Mouse (Mus musculus) heart, embryonic 10.5 days (tissue): ENCODE measurements around the gene Taar1. TPM values are rescaled to one million over a fixed set of nuclear protein-coding genes. Genes with fewer than 3 reads are reported as not detected.

Source experiments
- DNase-seq: peaks from one replicate; pipeline ENCODE4 v3.0.0-alpha.2; 2017; ENCODE audit warnings: low spot score
- H3K27ac ChIP-seq: fragments of 300-500 bp; sonication (generic); 2 replicates; pipeline ENCODE4 v1.5.1; 2016; ENCODE audit warnings: mild to moderate bottlenecking
- H3K27me3 ChIP-seq: fragments of 300-500 bp; sonication (generic); 2 replicates; pipeline ENCODE4 v1.6.1; 2016; ENCODE audit warnings: mild to moderate bottlenecking; ENCODE audit not compliant: poor library complexity, insufficient read depth, severe bottlenecking
- H3K36me3 ChIP-seq: fragments of 300-500 bp; sonication (generic); 2 replicates; pipeline ENCODE4 v1.6.1; 2016; ENCODE audit warnings: mild to moderate bottlenecking, moderate library complexity
- H3K4me1 ChIP-seq: fragments of 300-500 bp; sonication (generic); 2 replicates; pipeline ENCODE4 v1.6.1; 2016; ENCODE audit warnings: mild to moderate bottlenecking
- H3K4me3 ChIP-seq: fragments of 300-500 bp; sonication (generic); 2 replicates; pipeline ENCODE4 v1.5.1; 2016; ENCODE audit warnings: mild to moderate bottlenecking, moderate library complexity
- H3K9me3 ChIP-seq: fragments of 300-500 bp; sonication (generic); 2 replicates; pipeline ENCODE4 v1.6.1; 2016; ENCODE audit warnings: mild to moderate bottlenecking, moderate library complexity
- WGBS: fragments of 180-500 bp; shearing (Covaris S2); methylation state at CpG from one replicate; pipeline ENCODE4 v1.1.7; 2016; 5-methylcytosine and 5-hydroxymethylcytosine counted together
- polyA plus RNA-seq: library from polyadenylated mRNA; unstranded; fragments of >200 nt; fragmentation: Nextera tagmentation; extraction: Ambion mirVana; gene quantifications from 2 replicates; pipeline ENCODE4 v1.2.1, GENCODE M21; 2016

Taar1 gene
- polyA plus RNA-seq, 1 experiment from 2014 or later: not detected

GRCm38 (mm10) chr10:23942465-23942864 lies 22.3 kb downstream of the Taar1 start:
- H3K4me1 ChIP-seq: no peaks in the 10 kb centered on the region
- no peak overlapping the region for H3K4me3 ChIP-seq
- no peak overlapping the region for H3K27ac ChIP-seq
- 75% methylated on average over 5 of the region's 5 CpGs for WGBS
- no peak for DNase-seq
- H3K36me3 ChIP-seq: no peaks in the 10 kb centered on the region
- H3K9me3 ChIP-seq: no peaks in the 10 kb centered on the region
- H3K27me3 ChIP-seq: no peaks in the 10 kb centered on the region

- Histone ChIP-seq H3K4me3 (no peak overlapping the region), H3K4me1 (no peaks in the 10 kb centered on the region), H3K9me3 (no peaks in the 10 kb centered on the region), H3K27me3 (no peaks in the 10 kb centered on the region), H3K36me3 (no peaks in the 10 kb centered on the region), H3K27ac (no peak overlapping the region)
- no peak for DNase-seq
- WGBS: 64% methylated on average over 7 of the region's 7 CpGs
These were observed 27.9 kb downstream of the Taar1 start for GRCm38 (mm10) chr10:23948026-23948425.

- no peaks in the 10 kb centered on the region for H3K9me3 ChIP-seq
- H3K27ac ChIP-seq: no peak within 1 kb of the TSS
- H3K27me3 ChIP-seq: no peaks in the 10 kb centered on the region
- no peaks in the 10 kb centered on the region for H3K36me3 ChIP-seq
- 85% methylated on average over 16 of the region's 16 CpGs for WGBS
- no peak for DNase-seq
- H3K4me3 ChIP-seq: no peak within 1 kb of the TSS
- H3K4me1 ChIP-seq: 0 out of 2 replicates have a peak, but pooled peaks cover 4% of the 10 kb centered on the region
These were observed 29.4 kb downstream of the Taar1 start, which contains the start of gene Taar3 for GRCm38 (mm10) chr10:23949508-23950005. Gene Taar3, plus strand, starts transcription at chr10:23949558.

GRCm38 (mm10) chr10:23951714-23952113 lies 31.6 kb downstream of the Taar1 start:
- WGBS: 79% methylated on average over 6 of the region's 6 CpGs
- no peak for DNase-seq
- no peaks in the 10 kb centered on the region for H3K36me3 ChIP-seq

GRCm38 (mm10) chr10:23959071-23959470 lies 38.9 kb downstream of the Taar1 start:
- DNase-seq: no peak

More at GRCm38 (mm10) chr10:23951714-23952113, 31.6 kb downstream of the Taar1 start:
- H3K27me3 ChIP-seq: no peaks in the 10 kb centered on the region
- no peak overlapping the region for H3K4me3 ChIP-seq
- H3K9me3 ChIP-seq: no peaks in the 10 kb centered on the region
- no peak overlapping the region for H3K27ac ChIP-seq
- 0 out of 2 replicates have a peak, but pooled peaks cover 4% of the 10 kb centered on the region for H3K4me1 ChIP-seq

GRCm38 (mm10) chr10:23960444-23960915 lies 40.3 kb downstream of the Taar1 start, which contains the start of gene Taar4:
Gene Taar4, plus strand, starts transcription at chr10:23960494.
- Histone ChIP-seq H3K27me3 (no peaks in the 10 kb centered on the region), H3K27ac (no peak within 1 kb of the TSS), H3K36me3 (no peaks in the 10 kb centered on the region), H3K9me3 (no peaks in the 10 kb centered on the region), H3K4me1 (peaks cover 4% of the 10 kb centered on the region; the same call in 1 of the 2 replicates), H3K4me3 (no peak within 1 kb of the TSS)
- 91% methylated on average over 13 of the region's 13 CpGs for WGBS
- no peak for DNase-seq

More at GRCm38 (mm10) chr10:23959071-23959470, 38.9 kb downstream of the Taar1 start:
- H3K27me3 ChIP-seq: no peaks in the 10 kb centered on the region
- H3K4me1 ChIP-seq: peaks cover 7% of the 10 kb centered on the region; the same call in 1 of the 2 replicates
- H3K27ac ChIP-seq: no peak overlapping the region
- no peak overlapping the region for H3K4me3 ChIP-seq
- no peaks in the 10 kb centered on the region for H3K9me3 ChIP-seq
- H3K36me3 ChIP-seq: no peaks in the 10 kb centered on the region
- whole genome bisulfite sequencing: 65% methylated on average over 3 of the region's 3 CpGs

- Histone ChIP-seq H3K27me3 (no peaks in the 10 kb centered on the region), H3K27ac (no peak overlapping the region), H3K4me3 (no peak overlapping the region), H3K4me1 (no peaks in the 10 kb centered on the region), H3K36me3 (no peaks in the 10 kb centered on the region), H3K9me3 (no peaks in the 10 kb centered on the region)
- peak; percentile 74 for DNase-seq
- 51% methylated on average over 3 of the region's 3 CpGs for WGBS
These were observed 43.3 kb downstream of the Taar1 start for GRCm38 (mm10) chr10:23963444-23963843.

GRCm38 (mm10) chr10:23964921-23965610 lies 44.9 kb downstream of the Taar1 start:
- H3K4me3 ChIP-seq: no peak overlapping the region
- H3K9me3 ChIP-seq: no peaks in the 10 kb centered on the region
- H3K27ac ChIP-seq: no peak overlapping the region
- no peaks in the 10 kb centered on the region for H3K36me3 ChIP-seq
- no peaks in the 10 kb centered on the region for H3K4me1 ChIP-seq
- no peak for DNase-seq
- 86% methylated on average over 6 of the region's 6 CpGs for WGBS
- no peaks in the 10 kb centered on the region for H3K27me3 ChIP-seq

GRCm38 (mm10) chr10:23970656-23971165 lies 50.6 kb downstream of the Taar1 start, which contains the start of gene Taar5:
Gene Taar5, plus strand, starts transcription at chr10:23970706.
- Histone ChIP-seq H3K4me1 (no peaks in the 10 kb centered on the region), H3K9me3 (no peaks in the 10 kb centered on the region), H3K27me3 (no peaks in the 10 kb centered on the region), H3K27ac (no peak within 1 kb of the TSS), H3K36me3 (no peaks in the 10 kb centered on the region), H3K4me3 (no peak within 1 kb of the TSS)
- DNase-seq: no peak
- whole genome bisulfite sequencing: 84% methylated on average over 11 of the region's 11 CpGs

Other genes with a start within 250 kb of the Taar1 start
- gene Rps12, start 133.1 kb upstream of the Taar1 start, polyA plus RNA-seq: 94.5 and 118 TPM in 2 replicates
- 5.6 and 7.1 TPM in 2 replicates for gene Slc18b1, start 123.4 kb upstream of the Taar1 start, polyA plus RNA-seq
- not detected in 2 replicates for gene Vnn3, start 68.9 kb upstream of the Taar1 start, polyA plus RNA-seq
- gene Vnn1, start 25.7 kb upstream of the Taar1 start, polyA plus RNA-seq: 12.3 and 12.4 TPM in 2 replicates
- 0.14 TPM in 1 of 2 replicates, not detected in the other for gene Taar2, start 18.2 kb downstream of the Taar1 start, polyA plus RNA-seq
- not detected in 2 replicates for gene Taar3, start 29.2 kb downstream of the Taar1 start, polyA plus RNA-seq
- not detected in 2 replicates for gene Taar4, start 40.1 kb downstream of the Taar1 start, polyA plus RNA-seq
- gene Taar5, start 50.4 kb downstream of the Taar1 start, polyA plus RNA-seq: not detected in 2 replicates
- not detected in 2 replicates for gene Taar6, start 65.3 kb downstream of the Taar1 start, polyA plus RNA-seq
- not detected in 2 replicates for gene Taar7a, start 73.1 kb downstream of the Taar1 start, polyA plus RNA-seq
- gene Taar7b, start 79.6 kb downstream of the Taar1 start, polyA plus RNA-seq: not detected in 2 replicates
- not detected in 2 replicates for gene Taar7d, start 106.9 kb downstream of the Taar1 start, polyA plus RNA-seq
- not detected in 2 replicates for gene Taar7e, start 117.3 kb downstream of the Taar1 start, polyA plus RNA-seq
- gene Taar7f, start 129.2 kb downstream of the Taar1 start, polyA plus RNA-seq: not detected in 2 replicates
- not detected in 2 replicates for gene Taar8a, start 156.1 kb downstream of the Taar1 start, polyA plus RNA-seq
- gene Taar8b, start 171.9 kb downstream of the Taar1 start, polyA plus RNA-seq: not detected in 2 replicates
- not detected in 2 replicates for gene Taar8c, start 181.6 kb downstream of the Taar1 start, polyA plus RNA-seq
- gene Taar9, start 189.2 kb downstream of the Taar1 start, polyA plus RNA-seq: not detected in 2 replicates
- gene Stx7, start 228.9 kb downstream of the Taar1 start, polyA plus RNA-seq: 78.7 and 81.8 TPM in 2 replicates